Mouse (Mus musculus): ENCODE results near the gene Ap4s1. TPM values are rescaled to one million over a fixed set of nuclear protein-coding genes. Genes with fewer than 3 reads are reported as not detected.
"Not testable (repeated sequence)": the region's sequence is repeated elsewhere in the genome, so short reads cannot be mapped to it uniquely, and the experiment has no call there.

Gene Ap4s1
- polyA plus RNA-seq (2021): 11.8 TPM

DNA sequence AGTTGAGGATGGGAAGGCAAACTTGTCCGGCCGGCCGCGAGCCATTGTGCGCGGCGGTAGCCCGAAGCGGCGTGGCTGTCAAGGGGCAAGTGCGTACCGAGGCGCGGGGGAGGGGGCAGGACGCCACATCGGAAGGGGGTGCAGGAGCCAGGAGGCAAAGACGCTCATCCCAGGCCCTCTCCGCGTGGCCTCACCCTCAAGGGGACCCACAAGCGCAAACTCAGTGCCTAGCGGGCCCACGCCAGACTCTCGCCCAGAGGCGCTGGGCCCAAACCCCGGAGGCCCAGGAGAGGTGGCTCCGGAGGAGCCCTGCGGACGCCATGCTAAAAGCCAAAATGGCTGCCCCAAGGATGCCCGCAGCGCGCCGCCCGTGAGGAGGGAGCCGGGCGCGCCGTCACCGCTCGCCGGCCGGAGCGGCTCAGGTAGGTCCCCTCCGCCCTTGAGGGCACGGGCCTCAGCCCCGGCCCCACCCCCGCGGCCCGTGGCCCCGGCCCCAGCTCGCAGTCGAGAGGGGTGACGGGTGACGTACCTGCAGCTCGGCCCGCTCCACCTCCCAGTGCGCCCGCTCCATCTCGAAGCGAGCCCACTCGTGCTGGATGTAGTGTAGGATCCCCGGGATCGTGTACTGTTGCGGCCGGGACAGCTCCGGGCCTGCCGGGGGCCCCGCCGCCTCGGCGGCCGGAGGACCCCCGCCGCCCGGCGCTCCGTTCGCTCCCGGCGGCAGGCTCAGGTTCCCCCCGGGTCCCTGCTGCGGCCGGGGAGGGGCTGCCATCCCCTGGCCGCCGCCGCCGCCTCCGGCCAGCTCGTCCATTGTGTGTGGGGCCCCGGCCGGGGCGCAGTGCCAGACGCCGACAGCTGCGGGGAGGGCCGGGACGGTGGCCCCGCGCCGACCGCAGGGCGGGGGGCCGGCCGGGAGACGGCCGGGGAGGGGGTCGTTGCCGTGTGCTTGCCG lies at the start of gene Ap4s1:
Gene Ap4s1 (plus strand): TSS at position 141 of the 952 bp plus-strand sequence.
- in situ Hi-C loops (cut with MboI; ENCODE audit: low pct_unique_long_range_greater_than_20kb): no loop called here
- TF ChIP-seq CTCF (IDR thresholded peaks at IDR 0.05): no peak
- ATAC-seq: peak; percentile 46
- no peaks in the 10 kb centered on the region for H3K27me3 ChIP-seq
- ChIA-PET CTCF (no interaction called here), POLR2A (no interaction called here)
- DNase-seq (ENCODE audit: low read depth, low spot score): no peak

DNA sequence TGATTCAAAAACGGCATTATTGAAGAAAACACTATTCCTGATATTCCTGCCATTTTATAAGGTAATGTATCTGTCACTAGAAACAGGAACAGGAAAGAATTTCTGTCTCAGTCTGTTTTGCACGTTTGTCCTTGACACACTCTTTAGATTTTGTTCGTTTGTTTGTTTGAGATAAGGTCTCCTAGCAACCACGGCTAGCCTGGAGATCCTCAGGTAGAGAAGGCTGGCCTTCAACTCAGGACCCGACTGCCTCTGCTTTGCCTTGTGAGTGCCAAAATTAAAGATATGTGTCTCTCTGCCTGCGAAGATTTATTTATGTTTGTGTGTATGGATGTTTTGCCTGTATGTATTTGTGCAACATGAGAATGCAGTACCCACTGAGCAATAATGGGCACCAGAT lies 49.0 kb upstream of the Ap4s1 start:
- no peaks in the 10 kb centered on the region for H3K27me3 ChIP-seq
- ChIA-PET CTCF (no interaction called here), POLR2A (no interaction called here)
- TF ChIP-seq CTCF (IDR thresholded peaks at IDR 0.05): no peak
- in situ Hi-C loops (cut with MboI; ENCODE audit: low pct_unique_long_range_greater_than_20kb): no loop called here
- DNase-seq (ENCODE audit: low read depth, low spot score) (no peak), ATAC-seq (no peak)

DNA sequence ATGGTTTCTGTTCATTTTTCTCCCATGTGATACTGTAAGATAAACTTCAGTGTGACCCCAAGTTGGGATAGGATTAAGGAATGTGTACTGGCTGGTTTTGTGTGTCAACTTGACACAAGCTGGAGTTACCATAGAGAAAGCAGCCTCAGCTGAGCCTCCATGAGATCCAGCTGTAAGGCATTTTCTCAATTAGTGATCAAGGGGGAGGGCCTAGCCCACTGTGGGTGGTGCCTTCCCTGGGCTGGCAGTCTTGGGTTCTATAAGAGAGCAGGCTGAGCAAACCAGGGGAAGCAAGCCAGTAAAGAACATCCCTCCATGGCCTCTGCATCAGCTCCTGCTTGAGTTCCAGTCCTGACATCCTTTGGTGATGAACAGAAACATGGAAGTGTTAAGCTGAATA lies 41.4 kb upstream of the Ap4s1 start:
- POLR2A ChIA-PET: interaction anchor here (0.6 kb wide), 1 partner anchor 56 kb away, joined by 5 read pairs; no protein-coding TSS in a partner anchor

DNA sequence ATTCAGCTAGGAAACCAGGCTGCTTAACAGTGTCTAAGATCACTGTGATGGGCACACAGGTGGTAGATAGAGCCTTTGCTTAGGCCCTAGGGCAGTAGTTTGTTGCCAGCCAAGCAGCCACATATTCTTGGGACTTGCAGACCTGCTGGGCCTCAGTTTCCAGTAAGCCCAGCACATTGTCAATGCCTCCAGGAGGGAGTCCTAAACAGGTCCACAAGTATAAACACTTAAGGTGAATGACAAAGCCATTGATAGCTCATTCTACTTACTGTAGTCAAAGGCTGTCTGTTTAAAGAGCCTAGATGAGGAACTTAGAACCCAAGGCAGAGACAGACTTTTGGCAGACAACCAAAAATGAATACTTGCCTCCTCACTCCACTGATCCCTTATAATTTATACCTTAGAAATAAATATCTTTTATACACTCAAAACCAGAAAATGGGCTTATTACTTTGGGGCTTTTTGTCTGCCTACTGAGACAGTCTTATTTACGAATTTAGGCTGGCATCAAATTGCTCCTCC lies 34.8 kb upstream of the Ap4s1 start:
- POLR2A ChIA-PET: no interaction called here
- no peak for TF ChIP-seq CTCF (IDR thresholded peaks at IDR 0.05)
- no peaks in the 10 kb centered on the region for H3K27me3 ChIP-seq

More for the DNA sequence above, 41.4 kb upstream of the Ap4s1 start:
- CTCF ChIA-PET; DNase-seq (ENCODE audit: low read depth, low spot score); ATAC-seq; in situ Hi-C loops (cut with MboI; ENCODE audit: low pct_unique_long_range_greater_than_20kb); H3K27me3 ChIP-seq: not testable (repeated sequence)

DNA sequence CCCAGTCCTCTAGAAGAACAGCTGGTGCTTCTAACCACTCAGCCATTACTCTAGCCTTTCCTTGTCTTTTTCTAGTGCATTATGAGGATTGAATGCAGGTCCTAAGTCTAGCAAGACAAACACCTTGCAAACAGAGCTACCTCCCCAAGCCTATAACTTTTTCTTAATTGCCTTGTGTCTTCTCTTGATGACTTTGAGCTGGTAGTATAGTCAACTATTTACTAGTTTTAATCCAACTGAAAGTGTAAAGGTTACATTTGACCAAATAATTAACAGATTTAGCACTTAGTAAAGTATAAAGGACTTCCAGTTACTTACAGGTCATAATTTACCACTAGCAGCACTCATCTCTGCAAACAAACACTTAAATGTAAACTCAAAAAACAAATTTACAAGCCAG lies 27.8 kb upstream of the Ap4s1 start:
- no peak for DNase-seq (ENCODE audit: low read depth, low spot score)
- H3K27me3 ChIP-seq: no peaks in the 10 kb centered on the region
- ChIA-PET POLR2A (no interaction called here), CTCF (interaction anchor here (1.4 kb wide), 1 partner anchor 22 kb away, joined by 3 read pairs; no protein-coding TSS in a partner anchor)
- no peak for TF ChIP-seq CTCF (IDR thresholded peaks at IDR 0.05)
- in situ Hi-C loops (cut with MboI; ENCODE audit: low pct_unique_long_range_greater_than_20kb): no loop called here
- ATAC-seq: no peak

More for the DNA sequence above, 34.8 kb upstream of the Ap4s1 start:
- ATAC-seq (no peak), DNase-seq (ENCODE audit: low read depth, low spot score) (no peak)
- in situ Hi-C loops (cut with MboI; ENCODE audit: low pct_unique_long_range_greater_than_20kb): no loop called here
- CTCF ChIA-PET: no interaction called here

DNA sequence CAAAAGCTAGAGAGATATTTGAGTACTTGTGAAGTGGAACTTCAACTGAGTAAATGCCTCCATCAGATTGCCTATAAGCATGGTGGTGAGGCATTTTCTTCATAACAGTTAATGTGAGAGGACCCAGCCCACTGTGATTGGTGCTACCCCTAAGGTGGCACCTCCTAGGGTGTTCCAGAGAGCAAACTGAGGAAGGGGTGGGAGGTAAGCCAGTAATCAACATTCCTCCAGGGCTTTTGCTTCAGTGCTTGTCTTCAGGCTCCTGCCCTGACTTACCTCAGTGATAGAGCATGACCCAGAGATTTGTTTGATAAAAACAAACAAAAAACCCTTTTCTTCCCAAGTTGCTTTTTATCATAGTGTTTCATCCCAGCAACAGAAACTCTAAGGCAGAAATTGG lies 26.9 kb upstream of the Ap4s1 start:
- DNase-seq (ENCODE audit: low read depth, low spot score) (no peak), ATAC-seq (peak; percentile 65)
- ChIA-PET POLR2A (no interaction called here), CTCF (no interaction called here)
- H3K27me3 ChIP-seq: no peaks in the 10 kb centered on the region
- TF ChIP-seq CTCF (IDR thresholded peaks at IDR 0.05): no peak
- in situ Hi-C loops (cut with MboI; ENCODE audit: low pct_unique_long_range_greater_than_20kb): no loop called here

DNA sequence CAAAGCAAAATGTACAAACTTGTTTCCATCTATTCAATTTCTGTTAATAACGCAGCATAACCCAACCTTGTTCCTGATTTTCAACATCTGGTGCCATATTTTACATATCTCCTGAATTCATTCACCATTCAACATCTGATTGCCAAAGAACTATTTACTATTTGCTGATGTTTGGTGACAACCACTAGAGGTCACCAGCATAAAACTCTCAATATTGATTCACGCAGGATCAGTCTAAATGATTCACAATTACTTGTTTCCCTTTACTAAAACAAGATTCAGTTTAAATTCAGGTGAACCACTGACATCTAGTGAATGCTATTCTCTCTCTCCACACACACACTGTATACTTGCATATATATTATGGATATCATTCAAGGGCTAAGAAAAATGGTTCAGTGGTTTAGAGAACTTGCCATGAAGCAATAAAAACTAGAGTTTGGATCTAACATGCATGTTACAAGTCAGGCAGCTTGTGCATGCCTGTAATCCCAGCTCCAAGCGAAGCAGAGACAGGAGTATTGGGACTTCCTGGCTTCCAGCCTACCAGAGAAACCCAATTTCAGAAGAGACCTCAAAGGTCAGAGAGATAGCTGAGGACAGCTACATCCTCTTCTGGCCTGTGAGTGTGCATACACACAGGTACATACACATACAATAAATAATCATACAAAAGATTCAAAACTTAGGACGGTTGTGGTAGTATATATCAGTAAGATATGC lies 24.0 kb upstream of the Ap4s1 start:
- H3K27me3 ChIP-seq: no peaks in the 10 kb centered on the region
- DNase-seq (ENCODE audit: low read depth, low spot score): no peak
- ChIA-PET CTCF (interaction anchor here (0.9 to 1.3 kb wide), 2 partner anchors 22 to 75 kb away, joined by 3 to 4 read pairs; no protein-coding TSS in a partner anchor), POLR2A (no interaction called here)
- ATAC-seq: no peak
- in situ Hi-C loops (cut with MboI; ENCODE audit: low pct_unique_long_range_greater_than_20kb): no loop called here
- TF ChIP-seq CTCF (IDR thresholded peaks at IDR 0.05): peak; percentile 33

DNA sequence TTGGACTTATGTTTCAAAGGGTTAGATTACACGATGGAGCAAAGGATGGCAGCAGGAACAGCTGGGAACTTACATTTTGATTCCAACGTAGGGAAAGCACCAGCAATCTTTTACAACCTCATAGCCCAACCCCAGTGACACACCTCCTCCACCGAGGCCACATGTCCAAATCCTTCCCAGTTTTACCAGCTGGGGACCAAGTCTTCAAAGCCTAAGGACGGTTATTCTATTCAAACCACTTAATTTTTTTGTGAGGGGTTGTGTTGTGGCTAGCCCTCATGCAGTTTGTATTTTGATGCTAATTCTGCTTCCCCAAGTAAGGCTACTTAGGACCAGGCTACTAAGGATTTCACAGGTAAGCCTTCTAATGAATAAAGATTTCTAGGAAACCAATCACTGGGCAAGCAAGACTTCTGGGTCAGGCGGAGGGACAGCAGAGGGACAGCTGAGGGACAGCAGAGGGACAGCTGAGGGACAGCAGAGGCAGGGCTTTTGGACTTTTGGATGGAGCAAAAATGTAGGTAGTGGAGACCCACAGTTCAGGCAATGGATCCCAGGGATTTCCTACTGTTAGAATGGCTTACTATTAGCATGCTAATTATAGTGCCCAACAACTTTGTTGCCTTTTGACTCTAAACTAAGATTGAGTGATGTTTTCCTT lies 19.5 kb upstream of the Ap4s1 start:
- DNase-seq (ENCODE audit: low read depth, low spot score) (no peak), ATAC-seq (no peak)
- no peaks in the 10 kb centered on the region for H3K27me3 ChIP-seq
- no peak for TF ChIP-seq CTCF (IDR thresholded peaks at IDR 0.05)
- ChIA-PET CTCF (no interaction called here), POLR2A (no interaction called here)
- in situ Hi-C loops (cut with MboI; ENCODE audit: low pct_unique_long_range_greater_than_20kb): no loop called here

DNA sequence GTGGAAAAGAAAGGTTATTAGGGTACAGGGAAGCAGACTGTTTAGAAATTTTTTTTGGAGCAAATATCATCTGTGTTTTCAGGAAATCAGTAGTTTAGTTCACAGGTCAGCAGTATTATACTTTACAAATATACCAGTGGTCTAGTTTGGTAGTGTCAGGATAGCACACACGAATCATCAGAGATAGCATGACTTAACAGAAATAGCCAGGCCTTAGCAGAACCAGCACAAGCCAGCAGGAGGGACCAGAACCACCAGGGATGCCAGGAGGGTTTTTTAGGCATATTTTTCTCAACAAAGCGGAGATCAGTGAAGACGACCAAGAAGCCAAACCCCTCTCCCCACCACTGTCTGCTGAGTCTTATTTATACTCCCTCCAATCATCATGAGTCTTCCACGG lies 17.6 kb upstream of the Ap4s1 start:
- no peak for ATAC-seq
- ChIA-PET POLR2A (no interaction called here), CTCF (no interaction called here)
- no peaks in the 10 kb centered on the region for H3K27me3 ChIP-seq
- in situ Hi-C loops (cut with MboI; ENCODE audit: low pct_unique_long_range_greater_than_20kb): no loop called here
- no peak for DNase-seq (ENCODE audit: low read depth, low spot score)
- no peak for TF ChIP-seq CTCF (IDR thresholded peaks at IDR 0.05)

DNA sequence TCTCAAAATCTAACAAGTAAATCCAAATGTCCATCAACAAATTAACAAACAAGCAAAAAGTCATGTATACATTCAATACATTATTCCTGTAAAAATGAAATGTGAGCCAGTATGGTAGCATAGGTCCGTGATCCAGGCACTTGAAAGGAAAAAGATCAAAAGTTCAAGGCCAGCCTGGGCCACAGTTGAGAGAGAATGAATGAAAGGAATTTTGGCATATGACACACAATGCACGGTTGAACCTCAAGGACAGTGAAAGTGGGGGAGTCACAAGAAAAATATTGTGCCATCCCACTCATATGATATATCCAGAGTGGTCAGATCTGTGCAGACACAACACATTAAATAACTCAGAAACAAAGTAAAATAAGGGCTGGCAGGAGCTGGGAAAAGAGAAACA lies 14.4 kb upstream of the Ap4s1 start:
- ATAC-seq: no peak
- in situ Hi-C loops (cut with MboI; ENCODE audit: low pct_unique_long_range_greater_than_20kb): no loop called here
- ChIA-PET POLR2A (no interaction called here), CTCF (no interaction called here)
- TF ChIP-seq CTCF (IDR thresholded peaks at IDR 0.05): no peak
- DNase-seq (ENCODE audit: low read depth, low spot score): no peak
- H3K27me3 ChIP-seq: no peaks in the 10 kb centered on the region

Measured in Patski (cell line).